8 mouse cellular contexts compared by ENCODE assay signal in genomic region chr3:107680790-107681576, GRCm38 (mm10). TPM values are rescaled to one million over a fixed set of nuclear protein-coding genes. Genes with fewer than 3 reads are reported as not detected.
DNase-seq lines count a peak whose midpoint lies in the region; ATAC-seq lines count a peak whose summit lies in the region.

No protein-coding gene starts in this region.

- peak overlapping the region; percentile 41 for H3K4me2 ChIP-seq in heart, embryonic 12.5 days
- H3K4me2 ChIP-seq in neural tube, embryonic 14.5 days (ENCODE audit: low read depth, low read length), result no peak overlapping the region

- H3K4me1 ChIP-seq in heart, embryonic 12.5 days (replicated peaks), result peaks cover 35% of the 10 kb centered on the region
- H3K4me1 ChIP-seq in neural tube, embryonic 14.5 days (ENCODE audit: control insufficient read depth, insufficient read depth, low read length), result peaks cover 14% of the 10 kb centered on the region; the same call in 1 of the 2 replicates

- no peaks in the 10 kb centered on the region for H3K27me3 ChIP-seq in heart, embryonic 12.5 days (replicated peaks)
- no peaks in the 10 kb centered on the region for H3K27me3 ChIP-seq in neural tube, embryonic 14.5 days (ENCODE audit: control insufficient read depth, insufficient read depth, low read length)

- no peak overlapping the region for H3K9ac ChIP-seq in heart, embryonic 12.5 days
- no peak overlapping the region for H3K9ac ChIP-seq in neural tube, embryonic 14.5 days (replicated peaks; ENCODE audit: low read depth, low read length)

- peaks cover 9% of the 10 kb centered on the region; the same call in 1 of the 2 replicates for H3K36me3 ChIP-seq in heart, embryonic 12.5 days
- H3K36me3 ChIP-seq in neural tube, embryonic 14.5 days (ENCODE audit: control insufficient read depth, insufficient read depth, low read length), result 0 out of 2 replicates have a peak, but pooled peaks cover under 1% of the 10 kb centered on the region

- DNase-seq in layer of hippocampus, adult 11-12 months (ENCODE audit: low spot score), result peak; percentile 55
- no peak for DNase-seq in layer of hippocampus, postnatal 25 days (ENCODE audit: extremely low spot score in 1 of 2, low spot score in 1 of 2)
- peak; percentile 54 for DNase-seq in cerebellum, adult 9-11 months
- DNase-seq in layer of hippocampus, adult 8-10 months (ENCODE audit: low spot score in 2 of 2), result peak; percentile 60 to 65
- DNase-seq in embryo, embryonic 10.5 days (ENCODE audit: low spot score), result no peak

- peak overlapping the region; percentile 75; the same call in 1 of the 2 replicates for H3K27ac ChIP-seq in heart, embryonic 12.5 days (ENCODE audit: poor library complexity, severe bottlenecking)
- H3K27ac ChIP-seq in neural tube, embryonic 14.5 days (ENCODE audit: low read depth, low read length), result no peak overlapping the region

- H3K4me3 ChIP-seq in heart, embryonic 12.5 days, result no peak overlapping the region
- no peak overlapping the region for H3K4me3 ChIP-seq in neural tube, embryonic 14.5 days (ENCODE audit: low read depth, low read length)

- ATAC-seq in heart, embryonic 12.5 days (ENCODE audit: insufficient number of reproducible peaks, low FRiP score), result peak; percentile 51; the same call in 1 of the 2 replicates
- peak; percentile 34; the same call in 1 of the 2 replicates for ATAC-seq in neural tube, embryonic 14.5 days (ENCODE audit: low read depth)
- ATAC-seq in inflammation-experienced regulatory T-cells, adult 6 months, result no peak

- no peaks in the 10 kb centered on the region for H3K9me3 ChIP-seq in heart, embryonic 12.5 days (replicated peaks)
- no peaks in the 10 kb centered on the region for H3K9me3 ChIP-seq in neural tube, embryonic 14.5 days (ENCODE audit: control insufficient read depth, low read length)

- 22% methylated on average over 7 of the region's 7 CpGs for WGBS in heart, embryonic 12.5 days
- 36% methylated on average over 7 of the region's 7 CpGs for WGBS in neural tube, embryonic 14.5 days

RNA-seq across cellular contexts. Expression of gene Ahcyl1, which starts 15.4 kb away (rescaled TPM):
- 100 to 1,000 TPM; 333 to 340 TPM for total RNA-seq in layer of hippocampus, postnatal 25 days (2021)
- polyA plus RNA-seq in heart, embryonic 12.5 days (2016; fragmentation: Nextera tagmentation; extraction: Ambion mirVana), result 69.3 and 74.0 TPM in 2 replicates
- 100 to 1,000 TPM; 302 to 352 (median 331) TPM for total RNA-seq in layer of hippocampus, adult 8-10 months (2022)
- polyA plus RNA-seq in neural tube, embryonic 14.5 days (2014; fragmentation: Nextera tagmentation; extraction: Ambion mirVana), result 137 and 142 TPM in 2 replicates
- 10 to 100 TPM; 17.5 to 22.8 (median 19.6) TPM for polyA plus RNA-seq in inflammation-experienced regulatory T-cells, adult 6 months (2017; shearing (Covaris generic))

RNA-seq across cellular contexts. Expression of gene Strip1, which starts 49.5 kb away (rescaled TPM):
- total RNA-seq in layer of hippocampus, postnatal 25 days (2021), result 10 to 100 TPM; 69.6 to 71.2 TPM
- 43.6 and 44.6 TPM in 2 replicates for polyA plus RNA-seq in heart, embryonic 12.5 days (2016; fragmentation: Nextera tagmentation; extraction: Ambion mirVana)
- 10 to 100 TPM; 68.0 to 82.8 (median 70.7) TPM for total RNA-seq in layer of hippocampus, adult 8-10 months (2022)
- 157 and 170 TPM in 2 replicates for polyA plus RNA-seq in neural tube, embryonic 14.5 days (2014; fragmentation: Nextera tagmentation; extraction: Ambion mirVana)
- 10 to 100 TPM; 11.1 to 20.6 (median 15.6) TPM for polyA plus RNA-seq in inflammation-experienced regulatory T-cells, adult 6 months (2017; shearing (Covaris generic))

RNA-seq across cellular contexts. Expression of gene Gm10961, which starts 49.9 kb away (rescaled TPM):
- not detected for total RNA-seq in layer of hippocampus, postnatal 25 days (2021)
- polyA plus RNA-seq in heart, embryonic 12.5 days (2016; fragmentation: Nextera tagmentation; extraction: Ambion mirVana), result not detected in 2 replicates
- total RNA-seq in layer of hippocampus, adult 8-10 months (2022), result not detected
- not detected in 2 replicates for polyA plus RNA-seq in neural tube, embryonic 14.5 days (2014; fragmentation: Nextera tagmentation; extraction: Ambion mirVana)
- polyA plus RNA-seq in inflammation-experienced regulatory T-cells, adult 6 months (2017; shearing (Covaris generic)), result not detected

Comparison
In these comparisons a context has a peak if more than half of its experiments do, and no peak if none do; other contexts are left out.
1. DNase-seq: peak in layer of hippocampus, adult 11-12 months (single experiment), cerebellum, adult 9-11 months (single experiment) and layer of hippocampus, adult 8-10 months (2 of 2); none in layer of hippocampus, postnatal 25 days (0 of 2) and embryo, embryonic 10.5 days (single experiment).